Mouse (Mus musculus): ENCODE data around the gene Scmh1. TPM values are rescaled to one million over a fixed set of nuclear protein-coding genes. Genes with fewer than 3 reads are reported as not detected.

The Scmh1 gene
- total and polyA plus RNA-seq, 3 experiments: 6.0 to 66.8 TPM; not detected in 1

GRCm38 (mm10) chr4:120568005-120568404 lies 162.9 kb downstream of the Scmh1 start:
- Histone ChIP-seq H3K79me2 (ENCODE audit: control insufficient read depth, insufficient read depth, low read length, poor library complexity) (peaks cover 41% of the 10 kb centered on the region), H3K27ac (ENCODE audit: control insufficient read depth, low read depth, low read length) (no peak overlapping the region), H3K9ac (ENCODE audit: control insufficient read depth, low read depth, low read length, poor library complexity, severe bottlenecking) (peak overlapping the region; percentile 25; the same call in 1 of the 2 replicates), H3K4me1 (ENCODE audit: control insufficient read depth in 1 of 2, insufficient read depth in 2 of 2, low read length in 2 of 2) (peaks cover 8 to 14% of the 10 kb centered on the region in 2 experiments), H3K27me3 (ENCODE audit: control insufficient read depth in 1 of 2, insufficient read depth in 2 of 2, low read length in 2 of 2) (no peaks in the 10 kb centered on the region), H3K4me3 (ENCODE audit: control insufficient read depth in 1 of 2, insufficient read depth in 1 of 2, low read depth in 2 of 2, low read length in 2 of 2) (peak overlapping the region in 1 of 2 experiments; percentile 91; a peak in 1 of 4 replicates), H3K36me3 (ENCODE audit: control insufficient read depth in 1 of 2, insufficient read depth in 2 of 2, low read length in 2 of 2) (peaks cover 9 to 31% of the 10 kb centered on the region in 2 experiments), H3K9me3 (replicated peaks; ENCODE audit: insufficient read depth, low read length) (no peaks in the 10 kb centered on the region)
- no peak for DNase-seq (ENCODE audit: low read depth, low spot score)
- TF ChIP-seq CHD1 (IDR thresholded peaks at IDR 0.05; ENCODE audit: low read depth, low read length) (no peak), TBP (IDR thresholded peaks at IDR 0.05; ENCODE audit: low read depth, low read length) (no peak)

DNA sequence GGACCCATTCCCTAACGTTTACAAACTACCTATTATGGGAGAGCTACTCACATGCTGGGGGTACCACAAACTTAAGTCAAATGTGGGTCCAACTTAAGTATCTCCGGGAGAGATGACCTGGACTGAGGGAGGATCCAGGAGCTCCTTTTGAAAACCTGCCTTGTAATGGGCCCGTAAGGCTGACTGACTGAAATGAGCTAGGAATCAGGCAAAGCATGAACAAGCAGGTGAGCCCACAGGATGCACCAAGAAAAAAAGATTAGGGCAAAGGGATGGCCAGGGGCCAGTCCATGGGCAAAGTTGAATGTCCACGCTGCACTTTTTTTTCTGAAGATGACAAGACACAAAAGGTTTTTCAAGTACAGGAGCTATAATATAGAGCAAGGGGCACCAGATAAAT lies 163.9 kb downstream of the Scmh1 start:
- no peaks in the 10 kb centered on the region for H3K27me3 ChIP-seq (ENCODE audit: control insufficient read depth in 1 of 2, insufficient read depth in 2 of 2, low read length in 2 of 2)
- peak overlapping the region; percentile 99 for H3K9ac ChIP-seq (ENCODE audit: control insufficient read depth, low read depth, low read length, poor library complexity, severe bottlenecking)
- peaks cover 41% of the 10 kb centered on the region for H3K79me2 ChIP-seq (ENCODE audit: control insufficient read depth, insufficient read depth, low read length, poor library complexity)
- H3K36me3 ChIP-seq (ENCODE audit: control insufficient read depth in 1 of 2, insufficient read depth in 2 of 2, low read length in 2 of 2): peaks cover 7 to 31% of the 10 kb centered on the region in 2 experiments
- H3K27ac ChIP-seq (ENCODE audit: control insufficient read depth, low read depth, low read length): peak overlapping the region; percentile 95
- DNase-seq (ENCODE audit: low read depth, low spot score): peak; percentile 55
- H3K4me1 ChIP-seq (ENCODE audit: control insufficient read depth in 1 of 2, insufficient read depth in 2 of 2, low read length in 2 of 2): peaks cover 8 to 14% of the 10 kb centered on the region in 2 experiments
- no peak for TF ChIP-seq NRF1 (IDR thresholded peaks at IDR 0.05; ENCODE audit: insufficient read depth, low read depth, low read length, poor library complexity, severe bottlenecking)
- TF ChIP-seq ZNF384 (IDR thresholded peaks at IDR 0.05; ENCODE audit: low read depth, low read length): no peak
- peak; percentile 11 for TF ChIP-seq MXI1 (IDR thresholded peaks at IDR 0.05; ENCODE audit: low read depth, low read length)
- no peaks in the 10 kb centered on the region for H3K9me3 ChIP-seq (replicated peaks; ENCODE audit: insufficient read depth, low read length)
- H3K4me3 ChIP-seq (ENCODE audit: control insufficient read depth in 1 of 2, insufficient read depth in 1 of 2, low read depth in 2 of 2, low read length in 2 of 2): peak overlapping the region; percentile 91 to 99

GRCm38 (mm10) chr4:120569486-120570437 lies 164.7 kb downstream of the Scmh1 start, which contains the start of gene Ctps:
Gene Ctps (minus strand): TSS chr4:120570276.
- peaks cover 8 to 14% of the 10 kb centered on the region in 2 experiments for H3K4me1 ChIP-seq (ENCODE audit: control insufficient read depth in 1 of 2, insufficient read depth in 2 of 2, low read length in 2 of 2)
- H3K9ac ChIP-seq (ENCODE audit: control insufficient read depth, low read depth, low read length, poor library complexity, severe bottlenecking): peak within 1 kb of the TSS; percentile 99
- peaks cover 7 to 31% of the 10 kb centered on the region in 2 experiments for H3K36me3 ChIP-seq (ENCODE audit: control insufficient read depth in 1 of 2, insufficient read depth in 2 of 2, low read length in 2 of 2)
- H3K27me3 ChIP-seq (ENCODE audit: control insufficient read depth in 1 of 2, insufficient read depth in 2 of 2, low read length in 2 of 2): no peaks in the 10 kb centered on the region
- H3K4me3 ChIP-seq (ENCODE audit: control insufficient read depth in 1 of 2, insufficient read depth in 1 of 2, low read depth in 2 of 2, low read length in 2 of 2): peak within 1 kb of the TSS; percentile 91 to 99
- DNase-seq (ENCODE audit: low read depth, low spot score): peak; percentile 95
- peak within 1 kb of the TSS; percentile 95 for H3K27ac ChIP-seq (ENCODE audit: control insufficient read depth, low read depth, low read length)
- no peaks in the 10 kb centered on the region for H3K9me3 ChIP-seq (replicated peaks; ENCODE audit: insufficient read depth, low read length)
- peaks cover 39% of the 10 kb centered on the region for H3K79me2 ChIP-seq (ENCODE audit: control insufficient read depth, insufficient read depth, low read length, poor library complexity)
- TF ChIP-seq ZC3H11A (IDR thresholded peaks at IDR 0.05; ENCODE audit: low read depth, low read length): no peak
- TF ChIP-seq EP300 (IDR thresholded peaks at IDR 0.05; ENCODE audit: low read depth in 1 of 2, low read length in 2 of 2): 0 out of 4 replicates have a peak, but pooled peaks of 1 of the 2 experiments have one; percentile 15
- peak; percentile 41 for TF ChIP-seq TCF12 (IDR thresholded peaks at IDR 0.05; ENCODE audit: low read depth, low read length)
- no peak for TF ChIP-seq UBTF (IDR thresholded peaks at IDR 0.05; ENCODE audit: borderline replicate concordance, insufficient read depth, low read depth, low read length)
- TF ChIP-seq ELF1 (IDR thresholded peaks at IDR 0.05; ENCODE audit: low read depth, low read length): peak; percentile 16; the same call in 1 of the 2 replicates
- no peak for TF ChIP-seq ZKSCAN1 (IDR thresholded peaks at IDR 0.05; ENCODE audit: low read depth, low read length)
- TF ChIP-seq NELFE (IDR thresholded peaks at IDR 0.05; ENCODE audit: low read depth, low read length): peak; percentile 75
- TF ChIP-seq NRF1 (IDR thresholded peaks at IDR 0.05; ENCODE audit: insufficient read depth, low read depth, low read length, poor library complexity, severe bottlenecking): peak; percentile 92
- TF ChIP-seq MAFK (IDR thresholded peaks at IDR 0.05; ENCODE audit: borderline replicate concordance, low read depth, low read length): no peak
- TF ChIP-seq TBP (IDR thresholded peaks at IDR 0.05; ENCODE audit: low read depth, low read length): peak; percentile 18
- peak; percentile 93 for TF ChIP-seq MYC (IDR thresholded peaks at IDR 0.05; ENCODE audit: low read depth, low read length)
- no peak for TF ChIP-seq USF2 (IDR thresholded peaks at IDR 0.05; ENCODE audit: borderline replicate concordance in 1 of 2, insufficient read depth in 1 of 2, low read depth in 1 of 2, low read length in 2 of 2)
- TF ChIP-seq MAZ (IDR thresholded peaks at IDR 0.05; ENCODE audit: low read depth, low read length): peak; percentile 57; the same call in 1 of the 2 replicates
- 0 out of 2 replicates have a peak, but pooled peaks have one; percentile 14 for TF ChIP-seq ETS1 (IDR thresholded peaks at IDR 0.05; ENCODE audit: low read depth, low read length)
- TF ChIP-seq E2F4 (IDR thresholded peaks at IDR 0.05; ENCODE audit: borderline replicate concordance, low read depth, low read length): 0 out of 2 replicates have a peak, but pooled peaks have one; percentile 74
- TF ChIP-seq POLR2AphosphoS5 (IDR thresholded peaks at IDR 0.05; ENCODE audit: borderline replicate concordance, low read depth, low read length): 0 out of 2 replicates have a peak, but pooled peaks have one; percentile 41
- TF ChIP-seq CTCF (IDR thresholded peaks at IDR 0.05 in 2 of 3, conservative IDR thresholded peaks at IDR 0.05 in 1 of 3; ENCODE audit: control insufficient read depth in 1 of 3, insufficient read depth in 1 of 3, low read depth in 2 of 3, low read length in 3 of 3, poor library complexity in 1 of 3, severe bottlenecking in 1 of 3): no peak

Measured in MEL (cell line).